Comparison of ENCODE assay signal across 8 mouse cellular contexts in the genomic region with DNA sequence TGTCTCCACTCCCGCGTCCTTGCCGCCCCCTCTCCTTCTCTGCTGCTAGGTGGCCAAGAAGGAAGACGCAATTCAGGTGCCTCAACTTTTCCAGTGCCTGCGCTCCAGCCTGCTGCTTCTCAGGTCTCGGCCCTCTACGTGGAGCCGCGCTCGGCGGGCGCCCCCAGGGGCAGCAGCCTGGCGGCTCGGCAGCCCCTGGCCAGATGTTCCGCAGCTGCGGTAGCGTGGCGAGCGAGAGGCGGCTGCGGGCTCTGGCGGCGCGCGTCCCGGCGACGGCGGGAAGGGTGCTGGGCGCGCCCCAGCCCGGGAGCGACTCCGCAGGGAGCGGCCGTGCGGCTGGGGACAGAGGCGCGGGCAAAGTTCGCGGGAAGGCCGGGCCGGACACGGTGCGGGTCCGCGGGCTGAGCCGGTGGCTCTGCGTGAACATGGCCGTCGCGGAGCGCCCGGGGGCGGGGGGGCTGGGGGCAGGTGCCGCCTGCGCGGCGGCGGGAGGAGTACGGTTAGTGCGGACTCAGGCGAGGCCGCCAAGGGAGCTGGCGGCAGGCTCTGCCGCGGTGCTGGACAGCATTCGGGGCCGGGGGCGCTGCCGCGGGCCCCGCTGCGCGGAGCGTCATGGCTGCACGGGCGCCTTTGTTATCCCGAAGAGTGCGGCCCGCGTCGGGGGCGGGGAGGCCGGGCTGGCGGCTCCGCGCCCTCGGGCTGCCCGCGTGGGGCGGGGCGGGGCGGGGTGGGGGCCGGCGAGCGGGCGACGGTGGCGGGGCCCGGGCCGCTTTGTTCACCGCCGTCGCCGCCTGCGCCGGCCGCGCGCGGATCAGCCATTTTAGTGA. TPM values are rescaled to one million over a fixed set of nuclear protein-coding genes. Genes with fewer than 3 reads are reported as not detected.
DNase-seq lines count a peak whose midpoint lies in the region; ATAC-seq lines count a peak whose summit lies in the region.

No protein-coding gene starts in this region.

- H3K4me2 ChIP-seq in embryonic facial prominence, embryonic 12.5 days (replicated peaks) = peak overlapping the region; percentile 61
- peak overlapping the region; percentile 55 for H3K4me2 ChIP-seq in limb, embryonic 12.5 days

- H3K36me3 ChIP-seq in embryonic facial prominence, embryonic 12.5 days = peaks cover 8% of the 10 kb centered on the region; the same call in 1 of the 2 replicates
- peaks cover 19% of the 10 kb centered on the region for H3K36me3 ChIP-seq in limb, embryonic 12.5 days

- ATAC-seq in embryonic facial prominence, embryonic 12.5 days (ENCODE audit: insufficient number of reproducible peaks, insufficient read depth, low FRiP score, low TSS enrichment) = peak; percentile 64; the same call in 1 of the 2 replicates
- peak; percentile 57; the same call in 1 of the 2 replicates for ATAC-seq in limb, embryonic 12.5 days (ENCODE audit: insufficient number of reproducible peaks, insufficient read depth, low FRiP score, low TSS enrichment, low read depth)

- 14% methylated on average over 67 of the region's 112 CpGs for WGBS in embryonic facial prominence, embryonic 12.5 days
- 22% methylated on average over 58 of the region's 112 CpGs for WGBS in limb, embryonic 12.5 days

- no peaks in the 10 kb centered on the region for H3K27me3 ChIP-seq in embryonic facial prominence, embryonic 12.5 days
- peaks cover 8% of the 10 kb centered on the region for H3K27me3 ChIP-seq in limb, embryonic 12.5 days

- peak overlapping the region; percentile 87 for H3K9ac ChIP-seq in embryonic facial prominence, embryonic 12.5 days
- peak overlapping the region; percentile 91 for H3K9ac ChIP-seq in limb, embryonic 12.5 days (replicated peaks)

- no peaks in the 10 kb centered on the region for H3K4me1 ChIP-seq in embryonic facial prominence, embryonic 12.5 days
- no peaks in the 10 kb centered on the region for H3K4me1 ChIP-seq in limb, embryonic 12.5 days (replicated peaks)

- no peaks in the 10 kb centered on the region for H3K9me3 ChIP-seq in embryonic facial prominence, embryonic 12.5 days
- H3K9me3 ChIP-seq in limb, embryonic 12.5 days = no peaks in the 10 kb centered on the region

- peak overlapping the region; percentile 98 for H3K27ac ChIP-seq in embryonic facial prominence, embryonic 12.5 days
- H3K27ac ChIP-seq in limb, embryonic 12.5 days = peak overlapping the region; percentile 99

- DNase-seq in heart, adult 11 months = peak; percentile 84
- no peak for DNase-seq in heart, adult 8-10 months (ENCODE audit: low spot score)
- DNase-seq in R1 (ENCODE audit: low read depth, low spot score) = peak; percentile 4
- peak; percentile 39 for DNase-seq in heart, postnatal 4 days
- DNase-seq in naive thymus-derived CD4-positive, alpha-beta T cell, adult 2 months (ENCODE audit: low read depth) = peak; percentile 35
- DNase-seq in thymus, postnatal 14 days = peak; percentile 38

- H3K4me3 ChIP-seq in embryonic facial prominence, embryonic 12.5 days = peak overlapping the region; percentile 70
- H3K4me3 ChIP-seq in limb, embryonic 12.5 days (replicated peaks) = peak overlapping the region; percentile 68

RNA-seq across cellular contexts. Expression of gene Hmgb3, which starts 0.6 kb away (rescaled TPM):
- total RNA-seq in heart, adult 8-10 months (2022) = 10 to 100 TPM; 56.9 to 90.2 (median 62.2) TPM
- polyA plus RNA-seq in embryonic facial prominence, embryonic 12.5 days (2016; fragmentation: Nextera tagmentation; extraction: Ambion mirVana) = 442 and 476 TPM in 2 replicates
- total RNA-seq in heart, postnatal 4 days (2021) = 100 to 1,000 TPM; 117 to 137 TPM
- 601 and 622 TPM in 2 replicates for polyA plus RNA-seq in limb, embryonic 12.5 days (2016; fragmentation: Nextera tagmentation; extraction: Ambion mirVana)
